ENCODE assay signal across 8 mouse cellular contexts in genomic region chr17:56608699-56609098, GRCm38 (mm10). TPM values are rescaled to one million over a fixed set of nuclear protein-coding genes. Genes with fewer than 3 reads are reported as not detected.
DNase-seq lines count a peak whose midpoint lies in the region; ATAC-seq and TF ChIP-seq lines count a peak whose summit lies in the region.

No protein-coding gene starts in this region.

- no peak for TF ChIP-seq POLR2A in ES-Bruce4 (IDR thresholded peaks at IDR 0.05; ENCODE audit: insufficient read depth, low read length)

- H3K9ac ChIP-seq in heart, embryonic 11.5 days (ENCODE audit: low read depth, low read length) = peak overlapping the region; percentile 88
- H3K9ac ChIP-seq in ES-Bruce4 (ENCODE audit: low read depth, poor library complexity, severe bottlenecking) = peak overlapping the region; percentile 81
- H3K9ac ChIP-seq in forebrain, embryonic 16.5 days (replicated peaks; ENCODE audit: low read depth, low read length) = 0 out of 2 replicates have a peak overlapping the region, but pooled peaks have one; percentile 26
- H3K9ac ChIP-seq in liver, embryonic 16.5 days (ENCODE audit: low read depth, low read length) = peak overlapping the region; percentile 80

- ATAC-seq in heart, embryonic 11.5 days (replicated peaks; ENCODE audit: insufficient number of reproducible peaks, low FRiP score, low TSS enrichment) = no peak
- ATAC-seq in forebrain, embryonic 16.5 days = no peak
- ATAC-seq in liver, embryonic 16.5 days (ENCODE audit: low read depth) = no peak

- peak overlapping the region; percentile 71 for H3K4me2 ChIP-seq in heart, embryonic 11.5 days
- H3K4me2 ChIP-seq in forebrain, embryonic 16.5 days (ENCODE audit: low read length) = peak overlapping the region; percentile 89
- peak overlapping the region; percentile 72 for H3K4me2 ChIP-seq in liver, embryonic 16.5 days (ENCODE audit: low read depth, low read length)

- no peak for TF ChIP-seq EP300 in ES-Bruce4 (IDR thresholded peaks at IDR 0.05; ENCODE audit: insufficient read depth, low read depth, low read length)

- peaks cover 36% of the 10 kb centered on the region for H3K36me3 ChIP-seq in heart, embryonic 11.5 days (ENCODE audit: control insufficient read depth, insufficient read depth, low read length)
- H3K36me3 ChIP-seq in ES-Bruce4 (ENCODE audit: control insufficient read depth, insufficient read depth, low read length, poor library complexity, severe bottlenecking) = peaks cover 29% of the 10 kb centered on the region
- H3K36me3 ChIP-seq in forebrain, embryonic 16.5 days (ENCODE audit: control insufficient read depth, insufficient read depth) = peaks cover 31% of the 10 kb centered on the region
- H3K36me3 ChIP-seq in liver, embryonic 16.5 days (ENCODE audit: control insufficient read depth, insufficient read depth) = peaks cover 34% of the 10 kb centered on the region

- WGBS in heart, embryonic 11.5 days (ENCODE audit: insufficient replicate concordance) = 63% methylated on average over 5 of the region's 5 CpGs
- 56% methylated on average over 5 of the region's 5 CpGs for WGBS in forebrain, embryonic 16.5 days
- 36% methylated on average over 5 of the region's 5 CpGs for WGBS in liver, embryonic 16.5 days (ENCODE audit: insufficient replicate concordance)

- H3K4me1 ChIP-seq in heart, embryonic 11.5 days (ENCODE audit: control insufficient read depth, insufficient read depth, low read length) = peaks cover 19% of the 10 kb centered on the region
- H3K4me1 ChIP-seq in ES-Bruce4 (ENCODE audit: control insufficient read depth, insufficient read depth, low read length) = peaks cover 2% of the 10 kb centered on the region
- H3K4me1 ChIP-seq in forebrain, embryonic 16.5 days (replicated peaks; ENCODE audit: control insufficient read depth, insufficient read depth, low read length) = peaks cover 22% of the 10 kb centered on the region
- peaks cover 39% of the 10 kb centered on the region for H3K4me1 ChIP-seq in liver, embryonic 16.5 days (ENCODE audit: control insufficient read depth, low read depth, low read length)

- H3K27me3 ChIP-seq in heart, embryonic 11.5 days (ENCODE audit: control insufficient read depth, insufficient read depth, low read length) = no peaks in the 10 kb centered on the region
- no peaks in the 10 kb centered on the region for H3K27me3 ChIP-seq in ES-Bruce4 (ENCODE audit: control insufficient read depth, insufficient read depth, low read length, poor library complexity, severe bottlenecking)
- no peaks in the 10 kb centered on the region for H3K27me3 ChIP-seq in forebrain, embryonic 16.5 days (replicated peaks; ENCODE audit: control insufficient read depth, insufficient read depth, low read length)
- H3K27me3 ChIP-seq in liver, embryonic 16.5 days (ENCODE audit: control insufficient read depth, insufficient read depth, low read depth, low read length) = no peaks in the 10 kb centered on the region

- peak overlapping the region; percentile 75 for H3K4me3 ChIP-seq in heart, embryonic 11.5 days (ENCODE audit: low read depth, low read length)
- H3K4me3 ChIP-seq in ES-Bruce4 (ENCODE audit: low read depth, low read length) = peak overlapping the region; percentile 97
- H3K4me3 ChIP-seq in forebrain, embryonic 16.5 days (replicated peaks; ENCODE audit: low read length) = peak overlapping the region; percentile 76
- H3K4me3 ChIP-seq in liver, embryonic 16.5 days (ENCODE audit: low read depth, low read length) = peak overlapping the region; percentile 82

- DNase-seq in heart, postnatal 10 days = no peak
- DNase-seq in embryo, embryonic 10.5 days (ENCODE audit: low spot score) = no peak
- no peak for DNase-seq in adrenal gland, postnatal 14 days
- no peak for DNase-seq in embryo, embryonic 9.5 days (ENCODE audit: extremely low spot score)

- no peak for TF ChIP-seq CTCF in ES-Bruce4 (IDR thresholded peaks at IDR 0.05; ENCODE audit: low read depth, low read length)

- intact Hi-C loops in heart, postnatal 10 days (cut with DNase I) = no loop called here

- H3K9me3 ChIP-seq in heart, embryonic 11.5 days (replicated peaks; ENCODE audit: control insufficient read depth, low read length) = no peaks in the 10 kb centered on the region
- H3K9me3 ChIP-seq in ES-Bruce4 (replicated peaks; ENCODE audit: control insufficient read depth, insufficient read depth, low read length, poor library complexity, severe bottlenecking) = no peaks in the 10 kb centered on the region
- H3K9me3 ChIP-seq in forebrain, embryonic 16.5 days (ENCODE audit: control insufficient read depth, low read length) = no peaks in the 10 kb centered on the region
- H3K9me3 ChIP-seq in liver, embryonic 16.5 days (replicated peaks; ENCODE audit: control insufficient read depth, low read length) = no peaks in the 10 kb centered on the region

- peak overlapping the region; percentile 74; the same call in 1 of the 2 replicates for H3K27ac ChIP-seq in heart, embryonic 11.5 days (ENCODE audit: low read depth, low read length)
- no peak overlapping the region for H3K27ac ChIP-seq in ES-Bruce4 (ENCODE audit: insufficient read depth, low read length)
- no peak overlapping the region for H3K27ac ChIP-seq in forebrain, embryonic 16.5 days (ENCODE audit: low read length)
- H3K27ac ChIP-seq in liver, embryonic 16.5 days (ENCODE audit: low read length) = peak overlapping the region; percentile 83

RNA-seq across cellular contexts. Expression of gene 2410015M20Rik, which starts 0.9 kb away (rescaled TPM):
- polyA plus RNA-seq in heart, embryonic 11.5 days (2014; fragmentation: Nextera tagmentation; extraction: Ambion mirVana) = 284 and 290 TPM in 2 replicates
- total RNA-seq in heart, postnatal 10 days (2021) = 100 to 1,000 TPM; 338 to 370 TPM
- polyA plus RNA-seq in ES-Bruce4 (2011; ENCODE audit: insufficient read depth, insufficient read length, low read depth, missing spikeins) = 105 and 131 TPM in 2 replicates
- 167 and 179 TPM in 2 replicates for polyA plus RNA-seq in forebrain, embryonic 16.5 days (2015; fragmentation: Nextera tagmentation; extraction: Ambion mirVana)
- polyA plus RNA-seq in liver, embryonic 16.5 days (2015; fragmentation: Nextera tagmentation; extraction: Ambion mirVana) = 129 and 149 TPM in 2 replicates
- total RNA-seq in adrenal gland, postnatal 14 days (2021) = 450 and 452 TPM in 2 replicates

RNA-seq across cellular contexts. Expression of gene Rpl36, which starts 4.5 kb away (rescaled TPM):
- 1,303 and 1,414 TPM in 2 replicates for polyA plus RNA-seq in heart, embryonic 11.5 days (2014; fragmentation: Nextera tagmentation; extraction: Ambion mirVana)
- total RNA-seq in heart, postnatal 10 days (2021) = 100 to 1,000 TPM; 862 to 893 TPM
- 704 and 766 TPM in 2 replicates for polyA plus RNA-seq in ES-Bruce4 (2011; ENCODE audit: insufficient read depth, insufficient read length, low read depth, missing spikeins)
- 921 and 1,031 TPM in 2 replicates for polyA plus RNA-seq in forebrain, embryonic 16.5 days (2015; fragmentation: Nextera tagmentation; extraction: Ambion mirVana)
- polyA plus RNA-seq in liver, embryonic 16.5 days (2015; fragmentation: Nextera tagmentation; extraction: Ambion mirVana) = 828 and 951 TPM in 2 replicates
- total RNA-seq in adrenal gland, postnatal 14 days (2021) = 845 and 964 TPM in 2 replicates

RNA-seq across cellular contexts. Expression of gene Lonp1, which starts 18.0 kb away (rescaled TPM):
- polyA plus RNA-seq in heart, embryonic 11.5 days (2014; fragmentation: Nextera tagmentation; extraction: Ambion mirVana) = 54.1 and 62.2 TPM in 2 replicates
- 10 to 100 TPM; 93.9 to 99.2 TPM for total RNA-seq in heart, postnatal 10 days (2021)
- 60.3 and 62.1 TPM in 2 replicates for polyA plus RNA-seq in ES-Bruce4 (2011; ENCODE audit: insufficient read depth, insufficient read length, low read depth, missing spikeins)
- polyA plus RNA-seq in forebrain, embryonic 16.5 days (2015; fragmentation: Nextera tagmentation; extraction: Ambion mirVana) = 48.2 and 48.6 TPM in 2 replicates
- 35.0 and 36.3 TPM in 2 replicates for polyA plus RNA-seq in liver, embryonic 16.5 days (2015; fragmentation: Nextera tagmentation; extraction: Ambion mirVana)
- 332 and 338 TPM in 2 replicates for total RNA-seq in adrenal gland, postnatal 14 days (2021)

RNA-seq across cellular contexts. Expression of gene Catsperd, which starts 19.2 kb away (rescaled TPM):
- polyA plus RNA-seq in heart, embryonic 11.5 days (2014; fragmentation: Nextera tagmentation; extraction: Ambion mirVana) = 0.20 and 0.42 TPM in 2 replicates
- total RNA-seq in heart, postnatal 10 days (2021) = under 1 TPM in 1 of 2 experiments, not detected in 1; 0.22 TPM
- polyA plus RNA-seq in ES-Bruce4 (2011; ENCODE audit: insufficient read depth, insufficient read length, low read depth, missing spikeins) = 2.4 and 3.7 TPM in 2 replicates
- polyA plus RNA-seq in forebrain, embryonic 16.5 days (2015; fragmentation: Nextera tagmentation; extraction: Ambion mirVana) = 1.0 and 1.5 TPM in 2 replicates
- polyA plus RNA-seq in liver, embryonic 16.5 days (2015; fragmentation: Nextera tagmentation; extraction: Ambion mirVana) = 0.21 and 0.33 TPM in 2 replicates
- 1.8 and 2.0 TPM in 2 replicates for total RNA-seq in adrenal gland, postnatal 14 days (2021)

RNA-seq across cellular contexts. Expression of gene Safb, which starts 24.1 kb away (rescaled TPM):
- polyA plus RNA-seq in heart, embryonic 11.5 days (2014; fragmentation: Nextera tagmentation; extraction: Ambion mirVana) = 65.9 and 77.3 TPM in 2 replicates
- 10 to 100 TPM; 96.8 to 97.6 TPM for total RNA-seq in heart, postnatal 10 days (2021)
- polyA plus RNA-seq in ES-Bruce4 (2011; ENCODE audit: insufficient read depth, insufficient read length, low read depth, missing spikeins) = 99.4 and 111 TPM in 2 replicates
- 121 and 133 TPM in 2 replicates for polyA plus RNA-seq in forebrain, embryonic 16.5 days (2015; fragmentation: Nextera tagmentation; extraction: Ambion mirVana)
- 38.7 and 38.9 TPM in 2 replicates for polyA plus RNA-seq in liver, embryonic 16.5 days (2015; fragmentation: Nextera tagmentation; extraction: Ambion mirVana)
- total RNA-seq in adrenal gland, postnatal 14 days (2021) = 104 and 121 TPM in 2 replicates

Comparison
In these comparisons a context has a peak if more than half of its experiments do, and no peak if none do; other contexts are left out.
1. H3K27ac ChIP-seq: peak in heart, embryonic 11.5 days (single experiment) and liver, embryonic 16.5 days (single experiment); none in ES-Bruce4 (single experiment) and forebrain, embryonic 16.5 days (single experiment).
2. H3K9ac ChIP-seq: peak in every context shown above with its lines; median percentile 88 in heart, embryonic 11.5 days; 81 in ES-Bruce4; 80 in liver, embryonic 16.5 days; 26 in forebrain, embryonic 16.5 days.
3. Peak in every context shown above with its lines, with median percentiles within 50 percentile points of each other: H3K4me2 ChIP-seq and H3K4me3 ChIP-seq.